Mouse (Mus musculus) midbrain, embryonic 15.5 days (tissue): Measurements from ENCODE around the gene Pdik1l. TPM values are rescaled to one million over a fixed set of nuclear protein-coding genes. Genes with fewer than 3 reads are reported as not detected.

Source experiments
- ATAC-seq: fragments of 200-750 bp; cut with Nextera tagmentation; replicated peaks from 2 replicates; pipeline ENCODE4 v1.8.0; 2017; ENCODE audit warnings: moderate TSS enrichment
- H3K27ac ChIP-seq: fragments of 300-500 bp; sonication (generic); 2 replicates; pipeline ENCODE4 v1.5.1; 2015; ENCODE audit warnings: mild to moderate bottlenecking, inconsistent platforms
- H3K27me3 ChIP-seq: fragments of 300-500 bp; sonication (generic); replicated peaks from 2 replicates; pipeline ENCODE4 v1.6.1; 2015; ENCODE audit warnings: inconsistent platforms
- H3K36me3 ChIP-seq: fragments of 300-500 bp; sonication (generic); replicated peaks from 2 replicates; pipeline ENCODE4 v1.6.1; 2015; ENCODE audit warnings: inconsistent platforms
- H3K4me1 ChIP-seq: fragments of 300-500 bp; sonication (generic); 2 replicates; pipeline ENCODE4 v1.6.1; 2015; ENCODE audit warnings: inconsistent platforms
- H3K4me2 ChIP-seq: fragments of 300-500 bp; sonication (generic); 2 replicates; pipeline ENCODE4 v1.6.1; 2015; ENCODE audit warnings: inconsistent platforms, mild to moderate bottlenecking, moderate library complexity
- H3K4me3 ChIP-seq: fragments of 300-500 bp; sonication (generic); 2 replicates; pipeline ENCODE4 v1.5.1; 2015; ENCODE audit warnings: mild to moderate bottlenecking, inconsistent platforms
- H3K9ac ChIP-seq: fragments of 300-500 bp; sonication (generic); 2 replicates; pipeline ENCODE4 v1.6.1; 2015; ENCODE audit warnings: mild to moderate bottlenecking, inconsistent platforms
- H3K9me3 ChIP-seq: fragments of 300-500 bp; sonication (generic); 2 replicates; pipeline ENCODE4 v1.6.1; 2016; ENCODE audit warnings: inconsistent platforms
- WGBS: fragments of 180-500 bp; shearing (Covaris S2); methylation state at CpG from one replicate; pipeline ENCODE4 v1.1.7; 2015; ENCODE audit warnings: mixed read lengths; 5-methylcytosine and 5-hydroxymethylcytosine counted together
- polyA plus RNA-seq: library from polyadenylated mRNA; unstranded; fragments of >200 nt; fragmentation: Nextera tagmentation; extraction: Ambion mirVana; gene quantifications from 2 replicates; pipeline ENCODE4 v1.2.1, GENCODE M21; 2015

The Pdik1l gene
- polyA plus RNA-seq, 1 experiment from 2014 or later = 44.7 TPM

DNA sequence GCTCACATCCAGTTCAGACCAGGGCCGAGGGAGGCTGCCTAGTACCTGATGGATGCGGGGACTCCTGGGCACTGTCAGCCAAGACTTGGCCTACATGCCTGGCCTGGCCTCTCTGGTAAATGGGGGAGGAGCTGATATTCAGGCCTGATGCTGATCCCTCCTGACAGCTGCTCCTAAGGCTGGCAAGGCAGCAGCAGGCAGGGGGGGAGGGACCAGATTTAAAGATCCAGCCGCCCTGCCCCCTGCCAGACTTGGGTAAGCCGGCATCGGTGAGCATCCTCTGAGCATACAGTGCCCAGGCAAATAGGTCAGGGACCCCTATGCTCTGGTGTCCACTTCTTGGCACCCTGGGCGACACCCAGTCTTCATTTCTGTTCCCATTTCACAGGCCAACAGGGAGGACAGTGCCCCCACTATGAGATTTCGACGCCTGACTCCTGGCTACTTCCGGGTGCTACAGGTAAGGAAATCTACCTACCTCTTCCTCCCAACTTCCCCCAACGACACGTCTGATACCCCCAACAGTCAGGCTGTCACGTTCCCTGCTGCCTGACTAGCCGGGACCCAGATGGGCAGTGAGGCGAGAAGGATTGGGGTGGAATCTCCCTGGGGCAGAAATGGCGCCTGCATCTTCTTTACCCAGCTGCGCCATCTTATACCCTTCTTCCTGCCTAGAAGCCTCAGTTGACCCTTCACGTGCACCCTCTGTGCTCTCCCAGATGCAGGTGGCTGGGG is 44.0 kb downstream of the Pdik1l start, which contains the start of gene E130218I03Rik:
Gene E130218I03Rik (plus strand): TSS at position 147 of the 735 bp plus-strand sequence.
- no peaks in the 10 kb centered on the region for H3K9me3 ChIP-seq
- peaks cover 28% of the 10 kb centered on the region for H3K27me3 ChIP-seq
- no peak for ATAC-seq
- peak within 1 kb of the TSS; percentile 92 for H3K4me2 ChIP-seq
- no peak within 1 kb of the TSS for H3K27ac ChIP-seq
- H3K4me1 ChIP-seq = peaks cover 26% of the 10 kb centered on the region
- no peak within 1 kb of the TSS for H3K9ac ChIP-seq
- no peaks in the 10 kb centered on the region for H3K36me3 ChIP-seq
- peak within 1 kb of the TSS; percentile 71 for H3K4me3 ChIP-seq
- WGBS = 90% methylated on average over 17 of the region's 17 CpGs

DNA sequence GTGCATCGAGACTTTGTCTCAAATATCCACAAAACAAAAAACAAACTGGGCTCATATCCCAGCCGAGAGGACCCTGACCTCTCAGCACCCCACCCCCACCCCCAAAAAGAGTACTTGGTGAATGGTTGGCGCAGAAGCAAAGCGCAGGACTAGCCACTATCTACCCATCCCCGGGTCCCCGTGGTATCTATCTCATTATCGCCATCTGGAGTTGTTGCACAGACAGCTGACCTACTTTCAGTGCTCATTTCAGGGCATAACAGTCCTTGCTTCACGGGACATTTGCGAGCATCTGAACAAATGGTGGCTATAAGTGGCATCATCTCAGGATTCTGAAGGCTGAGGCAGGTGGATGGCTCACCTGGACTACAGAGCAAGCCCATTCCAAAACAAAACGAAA is 49.0 kb downstream of the Pdik1l start:
- H3K4me3 ChIP-seq = no peak overlapping the region
- H3K4me2 ChIP-seq = peak overlapping the region; percentile 34; the same call in 1 of the 2 replicates
- no peaks in the 10 kb centered on the region for H3K9me3 ChIP-seq
- no peaks in the 10 kb centered on the region for H3K36me3 ChIP-seq
- WGBS = 15% methylated on average over 10 of the region's 10 CpGs
- no peak overlapping the region for H3K9ac ChIP-seq
- no peak overlapping the region for H3K27ac ChIP-seq
- H3K4me1 ChIP-seq = peaks cover 10% of the 10 kb centered on the region
- no peak for ATAC-seq
- H3K27me3 ChIP-seq = peaks cover 16% of the 10 kb centered on the region

DNA sequence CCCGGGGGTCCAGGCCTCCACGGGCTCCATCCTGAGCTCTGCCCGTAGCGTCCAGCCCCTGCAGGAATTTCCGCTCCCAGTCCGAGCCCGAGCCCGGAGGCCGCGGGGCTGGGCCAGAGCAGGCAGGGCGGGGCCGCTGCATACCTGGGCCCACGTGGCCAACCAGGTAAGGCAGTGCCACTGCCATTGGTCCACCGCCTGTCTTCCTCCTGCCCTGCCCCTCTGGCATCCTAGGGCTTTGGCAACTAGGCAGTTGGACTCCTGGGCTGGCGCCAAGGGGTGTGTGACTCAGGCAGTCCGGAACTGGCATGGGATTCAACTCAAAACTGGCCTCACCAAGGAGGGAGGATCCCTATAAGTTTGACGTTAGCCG is 49.4 kb downstream of the Pdik1l start, which contains the start of gene Cnksr1:
Gene Cnksr1 (minus strand): TSS at position 121 of the 373 bp plus-strand sequence.
- WGBS = 3% methylated on average over 18 of the region's 18 CpGs
- Histone ChIP-seq H3K4me3 (no peak within 1 kb of the TSS), H3K36me3 (no peaks in the 10 kb centered on the region), H3K9me3 (no peaks in the 10 kb centered on the region), H3K9ac (no peak within 1 kb of the TSS), H3K27me3 (peaks cover 16% of the 10 kb centered on the region), H3K4me2 (peak within 1 kb of the TSS; percentile 34; the same call in 1 of the 2 replicates), H3K27ac (no peak within 1 kb of the TSS), H3K4me1 (peaks cover 10% of the 10 kb centered on the region)
- no peak for ATAC-seq

DNA sequence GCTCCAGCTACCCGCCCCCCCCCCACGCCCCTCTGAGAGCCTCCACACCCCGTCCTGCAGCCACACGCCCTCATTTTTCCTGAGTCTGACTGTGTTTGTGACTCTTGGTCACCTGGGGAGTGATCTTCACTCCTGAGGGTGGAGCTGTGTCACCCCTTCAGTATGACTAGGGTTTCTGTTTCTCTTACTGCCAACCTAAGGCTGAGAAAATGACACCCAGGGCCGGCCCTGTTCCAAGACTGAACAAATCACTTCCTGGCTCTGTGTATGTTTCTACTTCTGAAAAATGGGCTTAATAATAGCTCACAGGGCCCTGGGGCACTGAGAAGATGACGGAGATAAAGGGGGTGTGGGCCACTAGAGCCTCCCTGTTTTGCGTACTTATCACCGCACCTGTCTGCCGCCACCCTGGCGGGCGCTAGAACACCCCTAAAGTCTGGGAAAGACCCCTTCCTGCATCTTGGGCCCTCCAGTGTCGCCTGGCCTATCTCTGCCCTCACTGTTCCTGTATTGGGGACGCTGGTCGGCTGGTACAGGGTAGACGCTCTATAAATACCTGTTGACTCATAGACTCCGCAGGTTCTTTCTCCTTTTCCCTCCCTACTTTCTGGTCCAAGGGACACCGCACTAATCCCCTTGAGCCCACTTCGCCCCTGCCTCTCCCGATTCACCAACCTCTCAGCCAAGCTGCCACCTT is 50.0 kb downstream of the Pdik1l start:
- Histone ChIP-seq H3K9ac (no peak overlapping the region), H3K4me2 (peak overlapping the region; percentile 34; the same call in 1 of the 2 replicates), H3K4me1 (peaks cover 10% of the 10 kb centered on the region), H3K9me3 (no peaks in the 10 kb centered on the region), H3K36me3 (no peaks in the 10 kb centered on the region), H3K27me3 (peaks cover 16% of the 10 kb centered on the region), H3K27ac (no peak overlapping the region), H3K4me3 (no peak overlapping the region)
- WGBS = 32% methylated on average over 19 of the region's 19 CpGs
- no peak for ATAC-seq

DNA sequence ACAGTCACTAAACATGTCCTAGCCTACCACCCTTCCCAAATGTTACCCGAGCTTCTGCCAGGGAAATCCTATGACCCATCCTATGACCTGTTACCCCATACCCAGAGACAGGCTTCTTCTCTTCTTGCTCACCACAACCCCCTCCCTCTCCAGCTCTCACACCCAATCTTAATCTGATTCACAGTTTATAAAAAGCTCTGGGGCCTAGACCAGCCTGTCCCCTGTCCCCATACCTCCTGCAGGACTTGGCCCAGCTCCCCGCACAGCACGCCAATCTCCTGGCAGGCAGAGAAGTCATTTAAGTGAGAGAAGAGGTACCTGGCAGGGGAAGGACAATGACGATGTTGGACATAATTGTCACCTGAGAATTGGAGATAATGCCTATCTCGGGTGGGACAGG is 52.8 kb downstream of the Pdik1l start:
- Histone ChIP-seq H3K4me3 (no peak overlapping the region), H3K9ac (no peak overlapping the region), H3K4me2 (no peak overlapping the region), H3K27me3 (peaks cover 16% of the 10 kb centered on the region), H3K27ac (no peak overlapping the region), H3K9me3 (no peaks in the 10 kb centered on the region), H3K4me1 (peaks cover 10% of the 10 kb centered on the region), H3K36me3 (no peaks in the 10 kb centered on the region)
- 85% methylated on average over 5 of the region's 5 CpGs for WGBS
- ATAC-seq = no peak

DNA sequence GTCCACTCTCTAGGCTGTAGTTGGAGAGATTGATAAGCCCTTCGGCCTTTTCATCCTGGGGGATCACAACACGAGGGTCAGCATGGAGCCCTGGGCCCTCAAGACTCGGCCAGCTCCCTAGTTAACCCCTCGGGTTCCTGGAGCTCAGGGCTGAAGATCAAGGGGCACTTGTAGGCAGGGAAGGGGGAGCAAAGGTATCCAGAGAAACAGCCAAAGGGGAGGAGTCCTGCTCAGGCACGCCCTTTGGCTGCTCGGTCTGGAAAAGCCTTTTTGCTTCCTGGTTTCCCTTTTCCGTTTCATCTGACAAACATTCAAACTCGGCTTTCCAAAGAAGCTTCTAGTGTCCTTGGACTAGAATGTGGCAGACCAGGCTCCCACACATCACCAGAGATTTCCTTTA is 57.3 kb downstream of the Pdik1l start:
- no peak overlapping the region for H3K4me3 ChIP-seq
- H3K4me1 ChIP-seq = no peaks in the 10 kb centered on the region
- no peaks in the 10 kb centered on the region for H3K9me3 ChIP-seq
- H3K4me2 ChIP-seq = no peak overlapping the region
- no peak for ATAC-seq
- H3K9ac ChIP-seq = no peak overlapping the region
- no peaks in the 10 kb centered on the region for H3K36me3 ChIP-seq
- no peaks in the 10 kb centered on the region for H3K27me3 ChIP-seq
- no peak overlapping the region for H3K27ac ChIP-seq
- WGBS = 39% methylated on average over 8 of the region's 8 CpGs

DNA sequence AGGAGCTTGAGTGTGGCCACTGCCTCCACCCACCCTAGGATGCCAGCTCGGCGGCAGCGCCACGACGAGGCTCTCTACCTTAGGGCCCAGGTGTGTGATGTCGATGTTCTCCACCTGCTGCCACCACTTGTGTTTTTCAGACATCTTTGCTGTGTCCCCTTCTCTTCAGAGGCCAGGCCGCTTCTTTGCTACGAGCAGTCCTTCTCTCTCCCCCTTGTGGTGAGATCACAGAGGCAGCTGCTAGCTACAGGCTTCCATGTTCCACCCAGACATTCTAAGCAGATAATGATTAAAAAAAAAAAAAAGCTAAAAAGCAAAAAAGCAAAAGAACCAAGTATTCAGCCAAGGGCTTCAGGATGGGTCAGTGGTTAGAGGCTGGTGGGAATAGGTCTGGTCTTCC is 60.5 kb downstream of the Pdik1l start, which contains the start of gene Catsper4:
Gene Catsper4 (minus strand): TSS at position 190 of the 400 bp plus-strand sequence.
- Histone ChIP-seq H3K4me1 (no peaks in the 10 kb centered on the region), H3K9me3 (no peaks in the 10 kb centered on the region), H3K9ac (no peak within 1 kb of the TSS), H3K36me3 (no peaks in the 10 kb centered on the region), H3K27me3 (no peaks in the 10 kb centered on the region), H3K4me2 (no peak within 1 kb of the TSS), H3K4me3 (no peak within 1 kb of the TSS), H3K27ac (no peak within 1 kb of the TSS)
- no peak for ATAC-seq
- WGBS = 70% methylated on average over 8 of the region's 8 CpGs

Other genes with a start within 250 kb of the Pdik1l start
- gene Zfp683, start 234.1 kb downstream of the Pdik1l start, polyA plus RNA-seq = not detected in 2 replicates
- 2.4 and 4.2 TPM in 2 replicates for gene Crybg2, start 227.1 kb downstream of the Pdik1l start, polyA plus RNA-seq
- gene Cd52, start 192.8 kb downstream of the Pdik1l start, polyA plus RNA-seq = 2.1 and 2.8 TPM in 2 replicates
- gene Ubxn11, start 185.3 kb downstream of the Pdik1l start, polyA plus RNA-seq = 17.2 and 19.1 TPM in 2 replicates
- 386 and 393 TPM in 2 replicates for gene Sh3bgrl3, start 159.1 kb downstream of the Pdik1l start, polyA plus RNA-seq
- 18.7 and 19.2 TPM in 2 replicates for gene Cep85, start 100.8 kb downstream of the Pdik1l start, polyA plus RNA-seq
- gene Gm7534, start 84.9 kb downstream of the Pdik1l start, polyA plus RNA-seq = not detected in 2 replicates
- gene Catsper4, start 60.5 kb downstream of the Pdik1l start, polyA plus RNA-seq = not detected in 2 replicates
- gene Cnksr1, start 49.5 kb downstream of the Pdik1l start, polyA plus RNA-seq = 0.42 TPM in 1 of 2 replicates, not detected in the other
- 0.19 and 0.30 TPM in 2 replicates for gene E130218I03Rik, start 44.2 kb downstream of the Pdik1l start, polyA plus RNA-seq
- 13.0 and 15.3 TPM in 2 replicates for gene Zfp593, start 42.3 kb downstream of the Pdik1l start, polyA plus RNA-seq
- gene Gm30191, start 41.0 kb downstream of the Pdik1l start, polyA plus RNA-seq = not detected in 2 replicates
- gene Grrp1, start 33.8 kb downstream of the Pdik1l start, polyA plus RNA-seq = 13.6 and 14.4 TPM in 2 replicates
- gene Trim63, start 27.2 kb upstream of the Pdik1l start, polyA plus RNA-seq = 0.40 and 0.91 TPM in 2 replicates
- 0.22 and 0.23 TPM in 2 replicates for gene Slc30a2, start 55.3 kb upstream of the Pdik1l start, polyA plus RNA-seq
- 0.59 and 0.62 TPM in 2 replicates for gene Extl1, start 96.0 kb upstream of the Pdik1l start, polyA plus RNA-seq
- 7.7 and 8.0 TPM in 2 replicates for gene Pafah2, start 108.4 kb upstream of the Pdik1l start, polyA plus RNA-seq
- gene Stmn1, start 180.4 kb upstream of the Pdik1l start, polyA plus RNA-seq = 7,501 and 7,674 TPM in 2 replicates
- 22.6 and 24.7 TPM in 2 replicates for gene Paqr7, start 208.8 kb upstream of the Pdik1l start, polyA plus RNA-seq
- gene Aunip, start 223.1 kb upstream of the Pdik1l start, polyA plus RNA-seq = 1.3 and 1.9 TPM in 2 replicates
- gene Mtfr1l, start 247.5 kb upstream of the Pdik1l start, polyA plus RNA-seq = 164 and 173 TPM in 2 replicates